Mouse (Mus musculus): ENCODE data around the gene Kdm4d.
"Not testable (repeated sequence)": the region's sequence is repeated elsewhere in the genome, so short reads cannot be mapped to it uniquely, and the experiment has no call there.

The Kdm4d gene

GRCm38 (mm10) chr9:14451120-14451519 is 49.2 kb downstream of the Kdm4d start:
- DNase-seq (ENCODE audit: inconsistent ontology term): not testable (repeated sequence)

DNA sequence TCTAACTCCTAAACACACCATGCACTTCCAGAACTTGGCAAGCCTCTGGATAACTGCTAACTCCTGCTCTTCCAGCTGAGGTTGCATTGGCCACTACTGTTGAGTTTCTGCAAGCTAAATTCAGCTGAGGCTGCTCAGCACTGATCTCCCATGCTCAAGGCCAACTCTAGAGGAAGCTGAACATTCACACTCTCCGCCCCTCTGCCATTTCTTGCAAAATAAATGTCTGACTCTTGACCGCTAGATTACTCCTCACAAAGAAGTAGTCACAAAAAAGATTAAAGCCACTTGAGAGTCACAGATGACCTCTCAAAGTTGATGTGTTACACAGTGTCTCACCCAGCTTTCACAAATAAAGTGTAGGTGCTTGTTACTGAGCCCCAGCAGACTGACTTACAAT is 53.2 kb downstream of the Kdm4d start:
- DNase-seq (ENCODE audit: inconsistent ontology term): not testable (repeated sequence)

DNA sequence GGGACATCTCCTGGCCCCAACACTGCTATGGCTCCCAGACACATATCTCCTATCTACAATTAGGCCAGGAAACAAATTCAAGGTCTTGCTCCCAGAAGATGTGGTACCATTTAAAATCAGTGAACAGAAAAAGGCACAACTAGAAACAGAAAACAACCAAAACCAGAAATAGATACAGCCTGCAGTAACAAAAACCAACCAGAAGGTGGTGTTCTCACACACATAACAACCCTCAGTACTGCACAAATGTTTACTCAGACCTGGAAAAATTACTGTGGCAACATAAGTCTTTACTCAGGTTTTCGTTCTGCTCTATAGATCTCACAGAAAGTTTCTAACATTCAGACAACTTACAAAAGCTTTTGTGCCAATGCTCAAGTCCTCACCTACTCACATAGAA is 59.9 kb downstream of the Kdm4d start:
- no peak for DNase-seq (ENCODE audit: inconsistent ontology term)

DNA sequence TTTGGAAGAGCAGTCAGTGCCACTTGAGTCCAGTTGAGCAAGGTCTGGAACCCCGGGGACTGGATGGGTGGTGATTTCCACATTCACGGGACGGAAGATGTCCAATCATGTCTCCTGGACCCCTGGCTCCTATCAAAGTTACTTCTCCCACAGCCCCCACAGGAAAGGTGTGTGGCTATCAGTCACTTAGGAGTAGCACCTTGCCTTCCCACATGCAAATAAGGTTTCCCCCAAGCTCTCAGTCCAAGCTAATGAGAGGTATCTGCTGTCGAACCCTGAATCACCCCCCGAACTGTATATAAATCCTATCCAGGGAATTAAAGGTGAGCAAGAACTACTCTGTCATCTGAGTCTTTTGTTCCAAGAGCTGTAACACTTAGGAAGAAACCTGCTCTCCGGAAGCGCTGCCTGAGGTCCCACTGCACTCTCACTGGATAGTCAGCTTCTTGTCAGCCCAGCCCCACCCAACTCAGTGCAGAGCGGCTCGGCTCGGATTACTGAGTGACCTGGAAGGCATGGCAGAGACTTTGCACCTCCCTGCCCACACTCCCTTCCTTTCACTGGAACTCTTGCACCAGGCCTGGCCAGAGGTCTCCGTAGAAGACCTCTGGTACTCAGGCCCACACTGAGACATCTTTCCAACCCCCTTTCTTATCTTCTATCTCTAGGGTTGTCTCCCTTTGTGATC is 66.9 kb downstream of the Kdm4d start:
- DNase-seq (ENCODE audit: inconsistent ontology term): no peak

Data from Muller cell, postnatal 12 days (primary cell).